Mouse (Mus musculus) gastrocnemius, postnatal 36 days (tissue): Measurements from ENCODE around the gene Slc18a2. TPM values are rescaled to one million over a fixed set of nuclear protein-coding genes. Genes with fewer than 3 reads are reported as not detected.

Experiments
- total RNA-seq, 2 experiments: library from RNA; stranded (reverse); gene quantifications; 2 replicates each; pipeline ENCODE4 v1.2.3; 2021

The Slc18a2 gene
- total RNA-seq, 2 experiments from 2014 or later: 0.12 to 0.15 TPM

Other genes with a start within 250 kb of the Slc18a2 start
- gene Shtn1, start 184.8 kb upstream of the Slc18a2 start, total RNA-seq: 1 to 10 TPM in 1 of 2 experiments, under 1 TPM in 1; 0.61 to 1.1 TPM
- gene Vax1, start 90.8 kb upstream of the Slc18a2 start, total RNA-seq: not detected
- not detected for gene Kcnk18, start 41.7 kb upstream of the Slc18a2 start, total RNA-seq
- gene Rps12-ps3, start 61.4 kb downstream of the Slc18a2 start, total RNA-seq: 100 to 1,000 TPM; 252 to 259 TPM
- 10 to 100 TPM; 10.3 to 13.3 TPM for gene Pdzd8, start 84.9 kb downstream of the Slc18a2 start, total RNA-seq
- gene Emx2, start 197.5 kb downstream of the Slc18a2 start, total RNA-seq: under 1 TPM; 0.10 to 0.56 TPM